Mouse (Mus musculus) MEL (cell line): Measurements from ENCODE around the gene Cyb5d1.

Experiments
- CTCF ChIP-seq, 3 experiments: IDR thresholded peaks in 2 of 3; conservative IDR thresholded peaks in 1 of 3; 2 replicates each; pipeline ENCODE4 v1.5.1; 2011 to 2012; ENCODE audit warnings: low read length in 3 of 3, low read depth in 2 of 3, mild to moderate bottlenecking in 2 of 3, improper control_type of control experiment in 1 of 3, inconsistent platforms in 1 of 3, mixed read lengths in 1 of 3, moderate library complexity in 1 of 3; ENCODE audit not compliant: control insufficient read depth in 1 of 3, insufficient read depth in 1 of 3, poor library complexity in 1 of 3, severe bottlenecking in 1 of 3
- GABPA ChIP-seq: IDR thresholded peaks from 2 replicates; pipeline ENCODE4 v1.6.1; 2012; ENCODE audit warnings: low read depth, mild to moderate bottlenecking, inconsistent platforms, low read length, improper control_type of control experiment, moderate library complexity
- POLR2AphosphoS5 ChIP-seq: IDR thresholded peaks from 2 replicates; pipeline ENCODE4 v1.6.1; 2012; ENCODE audit warnings: low read depth, borderline replicate concordance, mild to moderate bottlenecking, inconsistent platforms, low read length, moderate library complexity, mixed read lengths
- ZC3H11A ChIP-seq: IDR thresholded peaks from 2 replicates; pipeline ENCODE4 v1.6.1; 2012; ENCODE audit warnings: low read depth, mild to moderate bottlenecking, inconsistent platforms, low read length, improper control_type of control experiment

DNA sequence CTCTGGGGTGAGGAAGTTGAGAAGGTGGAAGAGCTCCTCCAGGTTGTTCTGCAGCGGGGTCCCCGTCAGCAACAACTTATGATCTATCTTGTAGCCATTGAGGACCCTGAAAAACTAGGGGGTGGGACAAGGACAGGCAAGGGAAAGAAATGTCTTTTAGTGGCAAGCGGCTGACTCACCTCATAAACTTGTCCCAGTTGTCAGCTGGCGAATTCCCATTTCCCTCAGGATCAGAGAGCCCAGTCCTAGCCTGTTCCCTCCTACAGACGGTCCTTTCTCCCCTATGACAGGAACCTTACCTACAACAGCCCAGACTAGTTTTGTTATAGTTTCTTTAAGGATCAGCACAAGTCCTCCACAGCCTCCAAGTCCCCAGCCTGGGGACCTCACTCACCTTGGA, 38.9 kb downstream of the Cyb5d1 start:
- TF ChIP-seq POLR2AphosphoS5 (no peak), ZC3H11A (no peak), CTCF (IDR thresholded peaks at IDR 0.05 in 2 of 3, conservative IDR thresholded peaks at IDR 0.05 in 1 of 3; ENCODE audit: control insufficient read depth in 1 of 3, insufficient read depth in 1 of 3, low read depth in 2 of 3, low read length in 3 of 3, poor library complexity in 1 of 3, severe bottlenecking in 1 of 3) (no peak), GABPA (no peak)
